Mouse (Mus musculus) G1E (cell line): ENCODE measurements around the gene Apbb1ip. TPM values are rescaled to one million over a fixed set of nuclear protein-coding genes. Genes with fewer than 3 reads are reported as not detected.
A peak's percentile ranks its signal among the peaks of the same experiment; 100 is the strongest.

Experiments used
- ATAC-seq: 2 replicates; pipeline ENCODE4 v1.8.0; 2016; ENCODE audit warnings: mild to moderate bottlenecking; ENCODE audit not compliant: insufficient number of reproducible peaks, poor library complexity, low FRiP score, severe bottlenecking; ENCODE audit errors: extremely low read depth
- DNase-seq: peaks from one replicate; pipeline ENCODE4 v3.0.0; 2012; ENCODE audit warnings: low spot score
- H3K27me3 ChIP-seq: 2 replicates; pipeline ENCODE4 v1.6.1; 2012; ENCODE audit warnings: mild to moderate bottlenecking, low read length, inconsistent platforms; ENCODE audit not compliant: insufficient read depth
- H3K36me3 ChIP-seq: replicated peaks from 2 replicates; pipeline ENCODE3; 2012; ENCODE audit warnings: mild to moderate bottlenecking, inconsistent platforms
- H3K4me1 ChIP-seq: 2 replicates; pipeline ENCODE4 v1.6.1; 2012; ENCODE audit warnings: low read depth, low read length, inconsistent platforms, mixed read lengths; ENCODE audit not compliant: insufficient read depth
- H3K4me3 ChIP-seq: 2 replicates; pipeline ENCODE4 v1.5.1; 2012; ENCODE audit warnings: low read depth, mild to moderate bottlenecking, inconsistent platforms, low read length, moderate library complexity, mixed read lengths
- H3K9me3 ChIP-seq: replicated peaks from 2 replicates; pipeline ENCODE4 v1.6.1; 2012; ENCODE audit warnings: inconsistent platforms
- CTCF ChIP-seq: IDR thresholded peaks from 2 replicates; pipeline ENCODE4 v1.5.1; 2012; ENCODE audit warnings: low read depth, low read length, inconsistent platforms, mixed read lengths
- GATA1 ChIP-seq: IDR thresholded peaks from 2 replicates; pipeline ENCODE4 v1.6.1; 2012; ENCODE audit warnings: borderline replicate concordance, low read length, inconsistent platforms, mixed read lengths
- GATA2 ChIP-seq: IDR thresholded peaks from 2 replicates; pipeline ENCODE4 v1.6.1; 2012; ENCODE audit warnings: low read depth, low read length, inconsistent platforms, borderline replicate concordance
- POLR2AphosphoS5 ChIP-seq: IDR thresholded peaks from 2 replicates; pipeline ENCODE4 v1.6.1; 2012; ENCODE audit warnings: low read depth, low read length, inconsistent platforms; ENCODE audit not compliant: insufficient replicate concordance
- TAL1 ChIP-seq: conservative IDR thresholded peaks from 2 replicates; pipeline ENCODE4 v1.6.1; 2012; ENCODE audit warnings: low read depth, low read length, inconsistent platforms, mixed read lengths
- polyA plus RNA-seq: library from polyadenylated mRNA; stranded (reverse); fragments of >175 nt; gene quantifications from 2 replicates; pipeline ENCODE4 v1.2.3, GENCODE M21; 2012
- total RNA-seq, 2 experiments: library from RNA; stranded (forward) in 1 of 2; stranded (reverse) in 1 of 2; fragments of 200-1000 nt in 1 of 2; fragments of >200 nt in 1 of 2; fragmentation: Nextera tagmentation in 1 of 2; gene quantifications; 2 replicates each; pipeline ENCODE4 v1.2.3; 2014 to 2017

The Apbb1ip gene
- total and polyA plus RNA-seq, 3 experiments = 13.6 to 87.0 (median 78.2) TPM

DNA sequence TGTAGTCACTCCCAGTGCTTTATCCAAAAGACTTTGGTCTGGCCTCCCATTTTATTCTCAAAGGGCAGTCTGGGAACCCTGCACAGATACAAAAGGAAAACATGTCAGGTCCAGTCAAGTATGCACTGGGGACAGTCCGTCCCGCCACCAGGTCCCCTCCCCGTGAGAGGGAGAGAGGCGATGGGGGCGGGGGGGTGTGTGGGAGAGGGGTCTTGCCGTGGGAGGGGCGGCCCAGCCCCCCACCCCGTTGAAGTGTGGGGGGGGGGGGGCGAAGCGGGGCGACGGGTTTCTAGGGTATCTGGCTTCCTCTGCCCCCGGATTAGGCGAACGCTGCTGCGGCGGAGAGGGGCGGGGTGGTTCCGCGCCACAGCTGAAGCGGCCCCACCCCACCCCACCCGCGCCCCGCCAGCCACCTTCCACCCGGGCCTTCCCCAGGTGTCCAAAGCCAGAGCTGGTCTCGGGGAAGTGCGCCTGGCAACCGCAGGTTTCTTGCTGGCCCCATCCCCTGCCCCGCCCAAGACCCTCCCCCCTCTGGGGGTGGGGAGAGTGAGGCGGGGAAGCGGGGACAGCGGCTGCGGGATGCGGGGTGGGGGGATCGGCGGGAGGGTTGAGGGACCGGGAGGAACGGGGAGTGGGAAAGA is 29.7 kb upstream of the Apbb1ip start:
- Histone ChIP-seq H3K27me3 (peaks cover 5% of the 10 kb centered on the region), H3K4me1 (peaks cover 22% of the 10 kb centered on the region), H3K4me3 (no peak overlapping the region; the same call in 1 of the 2 replicates), H3K9me3 (no peaks in the 10 kb centered on the region), H3K36me3 (no peaks in the 10 kb centered on the region)
- ATAC-seq (no peak), DNase-seq (peak; percentile 26)
- TF ChIP-seq GATA1 (no peak), TAL1 (no peak), CTCF (no peak), POLR2AphosphoS5 (no peak), GATA2 (no peak)

DNA sequence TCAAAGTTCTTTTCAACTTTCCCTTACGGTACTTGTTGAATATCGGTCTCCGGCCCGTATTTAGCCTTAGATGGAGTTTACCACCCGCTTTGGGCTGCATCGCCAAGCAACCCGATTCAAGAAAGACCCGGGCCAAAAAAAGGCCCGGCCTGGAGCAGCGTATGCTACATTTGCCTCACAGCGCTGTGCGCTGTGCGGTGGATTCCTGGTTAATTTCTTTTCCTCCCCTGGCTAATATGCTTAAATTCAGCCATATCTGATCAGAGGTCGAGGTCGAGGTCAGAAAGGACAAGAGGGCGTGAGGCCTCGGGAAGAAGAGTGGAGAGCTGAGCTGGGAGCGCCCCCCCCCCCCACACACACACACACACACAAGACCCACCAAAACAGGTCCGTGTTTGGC is 29.0 kb upstream of the Apbb1ip start:
- ATAC-seq = no peak
- Histone ChIP-seq H3K4me1 (peaks cover 21% of the 10 kb centered on the region), H3K27me3 (peaks cover 5% of the 10 kb centered on the region), H3K36me3 (no peaks in the 10 kb centered on the region), H3K9me3 (no peaks in the 10 kb centered on the region), H3K4me3 (no peak overlapping the region)
- DNase-seq = peak; percentile 54
- TF ChIP-seq CTCF (no peak), GATA1 (no peak)

DNA sequence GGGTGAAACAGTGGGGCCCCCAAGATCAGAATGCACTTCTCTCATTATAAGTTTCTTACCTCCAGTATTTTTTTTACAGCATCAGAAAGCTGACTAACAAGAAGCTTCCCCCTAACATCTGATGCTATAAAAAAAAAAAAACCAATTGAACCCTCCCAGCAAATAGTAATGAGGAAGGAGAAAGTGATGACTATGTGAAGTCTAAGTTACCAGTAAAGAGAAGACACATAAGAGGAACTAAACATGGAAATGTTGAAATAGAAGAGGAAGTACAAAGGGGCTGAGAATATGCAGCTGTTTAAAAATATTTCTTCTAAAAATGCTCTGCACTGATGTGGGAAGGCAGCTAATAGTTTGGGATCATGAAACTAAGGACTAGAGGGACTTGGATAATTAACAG is 27.1 kb upstream of the Apbb1ip start:
- TF ChIP-seq GATA1 (no peak), POLR2AphosphoS5 (no peak), CTCF (no peak), TAL1 (no peak), GATA2 (no peak)
- no peak overlapping the region for H3K4me3 ChIP-seq
- ATAC-seq = peak; percentile 30; the same call in 1 of the 2 replicates
- no peaks in the 10 kb centered on the region for H3K36me3 ChIP-seq
- no peak for DNase-seq
- H3K9me3 ChIP-seq = no peaks in the 10 kb centered on the region
- H3K4me1 ChIP-seq = peaks cover 21% of the 10 kb centered on the region
- no peaks in the 10 kb centered on the region for H3K27me3 ChIP-seq

DNA sequence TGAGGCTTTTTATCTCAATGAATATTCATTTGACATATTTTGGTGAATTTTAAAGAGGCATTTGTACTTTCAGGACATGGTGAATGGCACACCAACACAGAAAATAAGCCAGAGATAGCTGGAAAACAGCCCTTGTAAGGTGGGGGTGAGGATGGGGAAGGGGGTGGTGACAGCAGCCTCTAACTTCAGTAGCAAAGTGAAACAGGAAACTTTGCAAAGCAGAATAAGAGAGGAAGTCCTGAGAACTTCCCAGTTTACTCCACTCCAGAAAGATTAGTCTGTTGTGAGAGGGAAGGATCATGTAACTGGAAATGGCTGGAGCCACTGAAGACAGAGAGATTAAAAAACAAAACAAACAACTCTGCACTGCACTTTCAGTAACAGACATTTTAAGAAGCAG is 26.0 kb upstream of the Apbb1ip start:
- no peak overlapping the region for H3K4me3 ChIP-seq
- H3K27me3 ChIP-seq = no peaks in the 10 kb centered on the region
- DNase-seq (no peak), ATAC-seq (no peak)
- no peak for TF ChIP-seq TAL1
- no peak for TF ChIP-seq POLR2AphosphoS5
- no peak for TF ChIP-seq CTCF
- H3K9me3 ChIP-seq = no peaks in the 10 kb centered on the region
- peaks cover 25% of the 10 kb centered on the region for H3K4me1 ChIP-seq
- no peaks in the 10 kb centered on the region for H3K36me3 ChIP-seq

DNA sequence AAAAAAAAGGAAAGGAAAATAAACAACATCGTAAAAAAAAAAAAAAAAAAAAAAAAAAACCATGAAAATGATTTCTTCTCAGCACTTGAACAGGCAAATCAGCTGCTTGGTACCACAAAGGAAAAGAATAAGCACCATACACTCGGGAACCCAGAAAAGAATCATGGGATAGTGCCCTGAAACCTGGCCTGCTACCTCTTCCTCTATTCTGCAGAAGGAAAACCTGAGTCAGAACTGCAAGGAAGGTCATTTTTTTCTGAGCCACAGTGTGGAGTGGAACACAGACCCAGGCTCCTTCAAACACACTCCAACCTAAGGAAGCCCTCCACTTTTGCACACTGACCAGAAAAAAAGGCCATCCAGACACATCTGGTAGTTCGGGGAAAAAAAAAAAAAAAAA is 24.1 kb upstream of the Apbb1ip start:
- DNase-seq (no peak), ATAC-seq (no peak)
- no peaks in the 10 kb centered on the region for H3K9me3 ChIP-seq
- H3K4me3 ChIP-seq = no peak overlapping the region
- H3K27me3 ChIP-seq = no peaks in the 10 kb centered on the region
- H3K4me1 ChIP-seq = peaks cover 32% of the 10 kb centered on the region
- no peak for TF ChIP-seq GATA2
- no peaks in the 10 kb centered on the region for H3K36me3 ChIP-seq

DNA sequence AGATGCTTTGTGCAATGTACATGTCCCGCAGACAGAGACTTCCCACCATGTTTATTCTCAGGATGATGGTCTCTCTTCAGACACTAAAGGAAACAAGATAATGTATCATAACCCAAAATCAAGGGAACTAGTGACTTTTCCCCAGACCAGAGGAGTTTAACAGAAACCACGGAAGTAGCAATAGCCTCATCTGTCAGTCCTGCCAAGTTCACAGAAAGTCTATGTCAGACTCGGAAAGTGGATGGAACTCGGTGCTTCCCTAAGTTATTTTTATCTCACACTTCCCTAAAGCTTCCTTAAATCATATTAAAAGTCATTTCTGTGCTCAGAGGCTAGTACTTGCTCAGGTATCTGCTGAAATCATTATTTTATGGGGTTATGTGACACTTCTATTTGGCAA is 21.4 kb upstream of the Apbb1ip start:
- TF ChIP-seq GATA2 (no peak), CTCF (no peak), TAL1 (no peak), POLR2AphosphoS5 (no peak), GATA1 (no peak)
- DNase-seq = no peak
- ATAC-seq = no peak
- Histone ChIP-seq H3K4me3 (no peak overlapping the region), H3K4me1 (peaks cover 34% of the 10 kb centered on the region), H3K27me3 (peaks cover 2% of the 10 kb centered on the region; the same call in 1 of the 2 replicates), H3K9me3 (no peaks in the 10 kb centered on the region), H3K36me3 (no peaks in the 10 kb centered on the region)

DNA sequence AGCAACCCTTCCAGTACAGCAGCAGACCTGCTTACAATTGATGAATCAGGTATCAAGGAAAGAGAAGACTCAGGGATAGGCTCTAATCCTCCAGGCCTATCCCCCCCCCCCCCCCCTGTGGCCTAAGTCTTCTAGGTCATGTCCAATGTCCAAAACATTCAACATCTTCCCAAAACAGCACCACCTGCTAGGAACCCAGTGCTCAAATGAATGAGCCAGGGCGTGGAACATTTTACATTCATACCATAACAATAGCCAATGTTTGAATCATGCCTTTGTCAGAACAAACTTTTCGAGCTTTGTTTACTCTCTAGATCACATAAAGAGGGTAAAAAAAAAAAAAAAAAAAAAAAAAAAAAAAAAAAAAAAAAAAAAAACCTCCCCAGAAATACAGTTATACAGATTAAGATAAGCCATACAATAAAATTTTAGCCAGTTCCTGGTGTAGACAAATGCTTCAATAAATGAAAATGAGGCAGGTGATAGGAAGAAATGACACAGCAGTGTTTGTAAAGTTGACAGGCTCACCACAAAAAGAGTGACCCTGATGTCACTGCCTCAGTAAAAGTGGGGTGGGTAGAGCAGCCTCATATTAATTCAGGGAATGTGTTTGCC is 20.3 kb upstream of the Apbb1ip start:
- no peaks in the 10 kb centered on the region for H3K36me3 ChIP-seq
- TF ChIP-seq CTCF (no peak), POLR2AphosphoS5 (no peak), TAL1 (no peak), GATA2 (no peak), GATA1 (no peak)
- H3K9me3 ChIP-seq = no peaks in the 10 kb centered on the region
- peaks cover 2% of the 10 kb centered on the region; the same call in 1 of the 2 replicates for H3K27me3 ChIP-seq
- H3K4me3 ChIP-seq = no peak overlapping the region
- no peak for DNase-seq
- ATAC-seq = 0 out of 2 replicates have a peak, but pooled peaks have one; percentile 34
- peaks cover 35% of the 10 kb centered on the region for H3K4me1 ChIP-seq
